Mouse (Mus musculus): ENCODE results near the gene Igfals.

- TF ChIP-seq GATA1 (IDR thresholded peaks at IDR 0.05; ENCODE audit: borderline replicate concordance, low read length) (no peak), FLI1 (IDR thresholded peaks at IDR 0.05; ENCODE audit: low read length) (no peak)
Measured at GRCm38 (mm10) chr17:24849733-24850064, 16.1 kb upstream of the Igfals start.
